Mouse (Mus musculus): ENCODE results near the gene Rnf167. TPM values are rescaled to one million over a fixed set of nuclear protein-coding genes. Genes with fewer than 3 reads are reported as not detected.

The Rnf167 gene
- polyA plus RNA-seq, 1 experiment from 2014 or later = 85.6 TPM

- no peak for DNase-seq (ENCODE audit: low spot score)
- H3K4me1 ChIP-seq = peaks cover 68% of the 10 kb centered on the region
- WGBS = 68% methylated on average over 6 of the region's 6 CpGs
Observed at GRCm38 (mm10) chr11:70652884-70653344, 5.9 kb downstream of the Rnf167 start.

GRCm38 (mm10) chr11:70653345-70654197 is 6.5 kb downstream of the Rnf167 start:
- 1% methylated on average over 57 of the region's 63 CpGs for WGBS
- Histone ChIP-seq H3K27ac (replicated peaks) (peak overlapping the region; percentile 99), H3K4me1 (peaks cover 67% of the 10 kb centered on the region), H3K4me3 (peak overlapping the region; percentile 100), H3K27me3 (ENCODE audit: low read depth, poor library complexity, severe bottlenecking) (no peaks in the 10 kb centered on the region), H3K9me3 (replicated peaks) (no peaks in the 10 kb centered on the region), H3K36me3 (peaks cover 46% of the 10 kb centered on the region)
- DNase-seq (ENCODE audit: low spot score) = peak; percentile 85

More at GRCm38 (mm10) chr11:70652884-70653344, 5.9 kb downstream of the Rnf167 start:
- Histone ChIP-seq H3K9me3 (replicated peaks) (no peaks in the 10 kb centered on the region), H3K36me3 (peaks cover 51% of the 10 kb centered on the region), H3K4me3 (peak overlapping the region; percentile 100), H3K27me3 (ENCODE audit: low read depth, poor library complexity, severe bottlenecking) (no peaks in the 10 kb centered on the region), H3K27ac (replicated peaks) (peak overlapping the region; percentile 99)

GRCm38 (mm10) chr11:70654198-70654922 is 7.3 kb downstream of the Rnf167 start, which contains the start of gene Pfn1:
Pfn1 (minus strand) TSS chr11:70654644.
- no peaks in the 10 kb centered on the region for H3K9me3 ChIP-seq (replicated peaks)
- H3K27ac ChIP-seq (replicated peaks) = peak within 1 kb of the TSS; percentile 99
- under 1% methylated on average over 59 of the region's 61 CpGs for WGBS
- peaks cover 62% of the 10 kb centered on the region for H3K4me1 ChIP-seq
- H3K27me3 ChIP-seq (ENCODE audit: low read depth, poor library complexity, severe bottlenecking) = no peaks in the 10 kb centered on the region
- H3K36me3 ChIP-seq = peaks cover 41% of the 10 kb centered on the region
- H3K4me3 ChIP-seq = peak within 1 kb of the TSS; percentile 100
- peak; percentile 84 for DNase-seq (ENCODE audit: low spot score)

- H3K36me3 ChIP-seq = peaks cover 40% of the 10 kb centered on the region
- H3K4me1 ChIP-seq = peaks cover 62% of the 10 kb centered on the region
- peak overlapping the region; percentile 99 for H3K27ac ChIP-seq (replicated peaks)
- H3K4me3 ChIP-seq = peak overlapping the region; percentile 100
- H3K9me3 ChIP-seq (replicated peaks) = no peaks in the 10 kb centered on the region
- DNase-seq (ENCODE audit: low spot score) = peak; percentile 82
- no peaks in the 10 kb centered on the region for H3K27me3 ChIP-seq (ENCODE audit: low read depth, poor library complexity, severe bottlenecking)
- WGBS = 0% methylated on average over 48 of the region's 48 CpGs
Observed at GRCm38 (mm10) chr11:70654923-70655570, 8.0 kb downstream of the Rnf167 start.

- Histone ChIP-seq H3K4me1 (peaks cover 59% of the 10 kb centered on the region), H3K27me3 (ENCODE audit: low read depth, poor library complexity, severe bottlenecking) (no peaks in the 10 kb centered on the region), H3K36me3 (peaks cover 40% of the 10 kb centered on the region), H3K27ac (replicated peaks) (peak overlapping the region; percentile 99), H3K9me3 (replicated peaks) (no peaks in the 10 kb centered on the region), H3K4me3 (peak overlapping the region; percentile 100)
- DNase-seq (ENCODE audit: low spot score) = peak; percentile 81
- under 1% methylated on average over 61 of the region's 61 CpGs for WGBS
Observed at GRCm38 (mm10) chr11:70655571-70656455, 8.8 kb downstream of the Rnf167 start.

- Histone ChIP-seq H3K27ac (replicated peaks) (peak overlapping the region; percentile 99), H3K27me3 (ENCODE audit: low read depth, poor library complexity, severe bottlenecking) (no peaks in the 10 kb centered on the region), H3K9me3 (replicated peaks) (no peaks in the 10 kb centered on the region), H3K4me3 (peak overlapping the region; percentile 100), H3K36me3 (peaks cover 40% of the 10 kb centered on the region), H3K4me1 (peaks cover 56% of the 10 kb centered on the region)
- peak; percentile 66 for DNase-seq (ENCODE audit: low spot score)
- WGBS = 2% methylated on average over 16 of the region's 16 CpGs
Observed at GRCm38 (mm10) chr11:70656456-70656927, 9.5 kb downstream of the Rnf167 start.

GRCm38 (mm10) chr11:70656964-70657363 is 9.9 kb downstream of the Rnf167 start, which contains the start of gene Eno3:
Eno3 (plus strand) TSS chr11:70657202.
- peaks cover 54% of the 10 kb centered on the region for H3K4me1 ChIP-seq
- WGBS = 0% methylated on average over 3 of the region's 3 CpGs
- H3K27ac ChIP-seq (replicated peaks) = peak within 1 kb of the TSS; percentile 99
- H3K27me3 ChIP-seq (ENCODE audit: low read depth, poor library complexity, severe bottlenecking) = no peaks in the 10 kb centered on the region
- H3K9me3 ChIP-seq (replicated peaks) = no peaks in the 10 kb centered on the region
- H3K4me3 ChIP-seq = peak within 1 kb of the TSS; percentile 100
- H3K36me3 ChIP-seq = peaks cover 40% of the 10 kb centered on the region
- DNase-seq (ENCODE audit: low spot score) = peak; percentile 48

- H3K4me3 ChIP-seq = 0 out of 2 replicates have a peak overlapping the region, but pooled peaks have one; percentile 4
- no peaks in the 10 kb centered on the region for H3K9me3 ChIP-seq (replicated peaks)
- DNase-seq (ENCODE audit: low spot score) = no peak
- no peaks in the 10 kb centered on the region for H3K27me3 ChIP-seq (ENCODE audit: low read depth, poor library complexity, severe bottlenecking)
- peaks cover 48% of the 10 kb centered on the region for H3K4me1 ChIP-seq
- peaks cover 40% of the 10 kb centered on the region for H3K36me3 ChIP-seq
- 63% methylated on average over 6 of the region's 6 CpGs for WGBS
- H3K27ac ChIP-seq (replicated peaks) = peak overlapping the region; percentile 99
Observed at GRCm38 (mm10) chr11:70657573-70657972, 10.5 kb downstream of the Rnf167 start.

- Histone ChIP-seq H3K27me3 (ENCODE audit: low read depth, poor library complexity, severe bottlenecking) (no peaks in the 10 kb centered on the region), H3K4me3 (0 out of 2 replicates have a peak overlapping the region, but pooled peaks have one; percentile 4), H3K27ac (replicated peaks) (peak overlapping the region; percentile 99), H3K4me1 (peaks cover 44% of the 10 kb centered on the region), H3K36me3 (peaks cover 40% of the 10 kb centered on the region), H3K9me3 (replicated peaks) (no peaks in the 10 kb centered on the region)
- DNase-seq (ENCODE audit: low spot score) = no peak
- 64% methylated on average over 9 of the region's 9 CpGs for WGBS
Observed at GRCm38 (mm10) chr11:70657991-70658390, 11.0 kb downstream of the Rnf167 start.

GRCm38 (mm10) chr11:70658521-70658920 is 11.5 kb downstream of the Rnf167 start:
- peaks cover 39% of the 10 kb centered on the region for H3K4me1 ChIP-seq
- DNase-seq (ENCODE audit: low spot score) = no peak
- WGBS = 90% methylated on average over 5 of the region's 5 CpGs
- H3K9me3 ChIP-seq (replicated peaks) = no peaks in the 10 kb centered on the region
- H3K27me3 ChIP-seq (ENCODE audit: low read depth, poor library complexity, severe bottlenecking) = no peaks in the 10 kb centered on the region
- H3K27ac ChIP-seq (replicated peaks) = peak overlapping the region; percentile 99; the same call in 1 of the 2 replicates
- peaks cover 43% of the 10 kb centered on the region for H3K36me3 ChIP-seq
- H3K4me3 ChIP-seq = 0 out of 2 replicates have a peak overlapping the region, but pooled peaks have one; percentile 4

GRCm38 (mm10) chr11:70658942-70659341 is 11.9 kb downstream of the Rnf167 start:
- WGBS = 80% methylated on average over 8 of the region's 8 CpGs
- Histone ChIP-seq H3K27ac (replicated peaks) (no peak overlapping the region), H3K4me3 (no peak overlapping the region), H3K36me3 (peaks cover 47% of the 10 kb centered on the region), H3K4me1 (peaks cover 41% of the 10 kb centered on the region), H3K27me3 (ENCODE audit: low read depth, poor library complexity, severe bottlenecking) (no peaks in the 10 kb centered on the region), H3K9me3 (replicated peaks) (no peaks in the 10 kb centered on the region)
- DNase-seq (ENCODE audit: low spot score) = no peak
